8 mouse cellular contexts compared by ENCODE assay signal in genomic region chr5:124424723-124425411, GRCm38 (mm10). TPM values are rescaled to one million over a fixed set of nuclear protein-coding genes. Genes with fewer than 3 reads are reported as not detected.
A peak's percentile ranks its signal among the peaks of the same experiment; 100 is the strongest.
DNase-seq lines count a peak whose midpoint lies in the region; ATAC-seq and TF ChIP-seq lines count a peak whose summit lies in the region.

No protein-coding gene starts in this region.

- H3K9me3 ChIP-seq in G1E (replicated peaks) = no peaks in the 10 kb centered on the region
- H3K9me3 ChIP-seq in forebrain, embryonic 10.5 days = no peaks in the 10 kb centered on the region
- no peaks in the 10 kb centered on the region for H3K9me3 ChIP-seq in hindbrain, embryonic 15.5 days
- no peaks in the 10 kb centered on the region for H3K9me3 ChIP-seq in limb, embryonic 15.5 days

- peak overlapping the region; percentile 81 for H3K4me2 ChIP-seq in hindbrain, embryonic 15.5 days
- peak overlapping the region; percentile 89 for H3K4me2 ChIP-seq in limb, embryonic 15.5 days

- no peak for TF ChIP-seq CTCF in G1E (IDR thresholded peaks at IDR 0.05; ENCODE audit: low read depth, low read length)

- under 1% methylated on average over 63 of the region's 63 CpGs for WGBS in forebrain, embryonic 10.5 days
- WGBS in hindbrain, embryonic 15.5 days = 0% methylated on average over 57 of the region's 63 CpGs
- WGBS in limb, embryonic 15.5 days = under 1% methylated on average over 55 of the region's 63 CpGs

- H3K4me1 ChIP-seq in G1E (ENCODE audit: insufficient read depth, low read depth, low read length) = peaks cover 48% of the 10 kb centered on the region
- H3K4me1 ChIP-seq in forebrain, embryonic 10.5 days = peaks cover 13% of the 10 kb centered on the region
- H3K4me1 ChIP-seq in hindbrain, embryonic 15.5 days (replicated peaks) = peaks cover 24% of the 10 kb centered on the region
- 0 out of 2 replicates have a peak, but pooled peaks cover 7% of the 10 kb centered on the region for H3K4me1 ChIP-seq in limb, embryonic 15.5 days

- no peaks in the 10 kb centered on the region for H3K27me3 ChIP-seq in G1E (ENCODE audit: insufficient read depth, low read length)
- H3K27me3 ChIP-seq in forebrain, embryonic 10.5 days (ENCODE audit: poor library complexity, severe bottlenecking) = no peaks in the 10 kb centered on the region
- H3K27me3 ChIP-seq in hindbrain, embryonic 15.5 days = no peaks in the 10 kb centered on the region
- H3K27me3 ChIP-seq in limb, embryonic 15.5 days = no peaks in the 10 kb centered on the region

- peak overlapping the region; percentile 98 for H3K4me3 ChIP-seq in G1E (ENCODE audit: low read depth, low read length)
- H3K4me3 ChIP-seq in forebrain, embryonic 10.5 days = peak overlapping the region; percentile 98
- peak overlapping the region; percentile 100 for H3K4me3 ChIP-seq in hindbrain, embryonic 15.5 days
- H3K4me3 ChIP-seq in limb, embryonic 15.5 days = peak overlapping the region; percentile 98

- peak; percentile 30 for DNase-seq in layer of hippocampus, adult 11-12 months (ENCODE audit: low spot score)
- no peak for DNase-seq in layer of hippocampus, postnatal 10 days (ENCODE audit: low spot score in 2 of 2)
- DNase-seq in G1E (ENCODE audit: low spot score) = peak; percentile 13
- DNase-seq in forebrain, embryonic 10.5 days (ENCODE audit: extremely low spot score, low spot score) = peak; percentile 47
- DNase-seq in naive thymus-derived CD4-positive, alpha-beta T cell, adult 2 months (ENCODE audit: low read depth) = peak; percentile 51
- DNase-seq in thymus, postnatal 14 days = peak; percentile 55

- no peak for ATAC-seq in G1E (ENCODE audit: extremely low read depth, insufficient number of reproducible peaks, low FRiP score, poor library complexity, severe bottlenecking)
- peak; percentile 79 for ATAC-seq in hindbrain, embryonic 15.5 days (ENCODE audit: low FRiP score, low read depth)
- peak; percentile 61 for ATAC-seq in limb, embryonic 15.5 days (ENCODE audit: insufficient number of reproducible peaks, low FRiP score, low TSS enrichment, low read depth)

- peak overlapping the region; percentile 98 for H3K27ac ChIP-seq in forebrain, embryonic 10.5 days
- peak overlapping the region; percentile 99 for H3K27ac ChIP-seq in hindbrain, embryonic 15.5 days (replicated peaks)
- H3K27ac ChIP-seq in limb, embryonic 15.5 days = peak overlapping the region; percentile 86

- peak overlapping the region; percentile 97 for H3K9ac ChIP-seq in hindbrain, embryonic 15.5 days
- H3K9ac ChIP-seq in limb, embryonic 15.5 days = peak overlapping the region; percentile 86

- H3K36me3 ChIP-seq in G1E (replicated peaks) = peaks cover 19% of the 10 kb centered on the region
- peaks cover 17% of the 10 kb centered on the region for H3K36me3 ChIP-seq in forebrain, embryonic 10.5 days (replicated peaks)
- H3K36me3 ChIP-seq in hindbrain, embryonic 15.5 days = no peaks in the 10 kb centered on the region
- peaks cover 6% of the 10 kb centered on the region; the same call in 1 of the 2 replicates for H3K36me3 ChIP-seq in limb, embryonic 15.5 days

RNA-seq across cellular contexts. Expression of gene Sbno1, which starts 0.9 kb away (rescaled TPM):
- total RNA-seq in layer of hippocampus, postnatal 10 days (2021) = 100 to 1,000 TPM; 125 to 128 TPM
- total RNA-seq in G1E (2014; fragmentation: Nextera tagmentation) (260 and 302 TPM in 2 replicates), G1E (2017) (181 and 221 TPM in 2 replicates)
- polyA plus RNA-seq in G1E (2012) = 23.1 and 29.5 TPM in 2 replicates
- 85.7 and 88.3 TPM in 2 replicates for polyA plus RNA-seq in forebrain, embryonic 10.5 days (2016; fragmentation: Nextera tagmentation; extraction: Ambion mirVana)
- polyA plus RNA-seq in hindbrain, embryonic 15.5 days (2015; fragmentation: Nextera tagmentation; extraction: Ambion mirVana) = 84.9 and 93.0 TPM in 2 replicates
- 70.7 and 71.9 TPM in 2 replicates for polyA plus RNA-seq in limb, embryonic 15.5 days (2015; fragmentation: Nextera tagmentation; extraction: Ambion mirVana)

RNA-seq across cellular contexts. Expression of gene Kmt5a, which starts 14.9 kb away (rescaled TPM):
- total RNA-seq in layer of hippocampus, postnatal 10 days (2021) = 10 to 100 TPM; 43.6 to 50.8 TPM
- total RNA-seq in G1E (2014; fragmentation: Nextera tagmentation) = 504 and 585 TPM in 2 replicates
- 85.1 and 91.8 TPM in 2 replicates for total RNA-seq in G1E (2017)
- polyA plus RNA-seq in G1E (2012) = 293 and 320 TPM in 2 replicates
- 41.0 and 41.6 TPM in 2 replicates for polyA plus RNA-seq in forebrain, embryonic 10.5 days (2016; fragmentation: Nextera tagmentation; extraction: Ambion mirVana)
- polyA plus RNA-seq in hindbrain, embryonic 15.5 days (2015; fragmentation: Nextera tagmentation; extraction: Ambion mirVana) = 42.0 and 49.3 TPM in 2 replicates
- polyA plus RNA-seq in limb, embryonic 15.5 days (2015; fragmentation: Nextera tagmentation; extraction: Ambion mirVana) = 56.3 and 64.5 TPM in 2 replicates

RNA-seq across cellular contexts. Expression of gene Rilpl2, which starts 53.3 kb away (rescaled TPM):
- 10 to 100 TPM; 22.4 to 25.2 TPM for total RNA-seq in layer of hippocampus, postnatal 10 days (2021)
- total RNA-seq in G1E (2014; fragmentation: Nextera tagmentation) = 7.8 and 10.5 TPM in 2 replicates
- total RNA-seq in G1E (2017) = 17.3 and 21.4 TPM in 2 replicates
- polyA plus RNA-seq in G1E (2012) = 28.3 and 30.3 TPM in 2 replicates
- 22.7 and 24.2 TPM in 2 replicates for polyA plus RNA-seq in forebrain, embryonic 10.5 days (2016; fragmentation: Nextera tagmentation; extraction: Ambion mirVana)
- 28.8 and 29.1 TPM in 2 replicates for polyA plus RNA-seq in hindbrain, embryonic 15.5 days (2015; fragmentation: Nextera tagmentation; extraction: Ambion mirVana)
- polyA plus RNA-seq in limb, embryonic 15.5 days (2015; fragmentation: Nextera tagmentation; extraction: Ambion mirVana) = 33.6 and 36.1 TPM in 2 replicates

RNA-seq across cellular contexts. Expression of gene Snrnp35, which starts 58.1 kb away (rescaled TPM):
- total RNA-seq in layer of hippocampus, postnatal 10 days (2021) = 10 to 100 TPM; 20.9 to 32.7 TPM
- 8.1 and 10.2 TPM in 2 replicates for total RNA-seq in G1E (2014; fragmentation: Nextera tagmentation)
- 9.8 and 10.1 TPM in 2 replicates for total RNA-seq in G1E (2017)
- 24.4 and 26.6 TPM in 2 replicates for polyA plus RNA-seq in G1E (2012)
- polyA plus RNA-seq in forebrain, embryonic 10.5 days (2016; fragmentation: Nextera tagmentation; extraction: Ambion mirVana) = 35.8 and 37.2 TPM in 2 replicates
- polyA plus RNA-seq in hindbrain, embryonic 15.5 days (2015; fragmentation: Nextera tagmentation; extraction: Ambion mirVana) = 20.3 and 22.1 TPM in 2 replicates
- 23.6 and 25.1 TPM in 2 replicates for polyA plus RNA-seq in limb, embryonic 15.5 days (2015; fragmentation: Nextera tagmentation; extraction: Ambion mirVana)

Comparison
In these comparisons a context has a peak if more than half of its experiments do, and no peak if none do; other contexts are left out.
1. DNase-seq: peak in layer of hippocampus, adult 11-12 months (single experiment), G1E (single experiment), forebrain, embryonic 10.5 days (single experiment), naive thymus-derived CD4-positive, alpha-beta T cell, adult 2 months (single experiment) and thymus, postnatal 14 days (single experiment); none in layer of hippocampus, postnatal 10 days (0 of 2).
2. Peak in every context shown above with its lines, with median percentiles within 50 percentile points of each other: H3K4me3 ChIP-seq and H3K27ac ChIP-seq.